In the genomic region with DNA sequence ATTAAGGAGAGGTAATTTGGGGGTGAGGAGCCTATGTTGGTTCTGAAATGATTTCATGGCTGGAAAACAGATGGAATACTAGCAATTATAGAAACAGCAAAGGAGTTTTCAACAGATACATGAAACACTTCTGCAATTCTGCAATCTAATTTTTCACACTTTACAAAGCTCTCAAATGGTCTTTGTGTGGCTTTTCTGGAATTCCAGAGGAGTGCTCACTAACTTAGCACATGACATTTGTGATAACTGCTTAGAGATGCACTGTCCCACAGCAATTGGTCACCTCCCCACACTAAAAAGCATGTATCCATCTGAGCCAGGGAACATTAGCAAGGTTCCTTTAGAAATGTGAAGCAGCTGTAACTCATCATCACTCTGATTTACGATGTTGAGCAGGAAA, we compare ENCODE assay signal across 14 mouse cellular contexts.
"Had no signal": no experiment of that assay in that cellular context is flagged by ENCODE, and none has a peak within 500 bp of the region (broad histone marks: within the 10 kb centered on the region; RNA-seq: fewer than 3 reads in every experiment).

No protein-coding gene starts in this region.

- DNase-seq: gastrocnemius, postnatal 14 days; gastrocnemius, postnatal 36 days; heart, adult 11 months; heart, adult 2 months; heart, postnatal 14 days; heart, postnatal 36 days; kidney, adult 11 months; kidney, adult 2 months; kidney, adult 9 months; kidney, postnatal 14 days; kidney, postnatal 36 days; layer of hippocampus, adult 9-11 months; layer of hippocampus, postnatal 36 days; left cerebral cortex, postnatal 4 days had no signal
